Mouse (Mus musculus) 3T3-L1 (cell line): ENCODE measurements at regions not wholly inside any gene's neighbourhood (a gene's known extent, or its start where the extent isn't known, plus 50 kb on each side); places are given as distances from the start of the nearest gene placed in this dataset.

Experiments used
- DNase-seq: peaks from one replicate; pipeline ENCODE4 v3.0.0-alpha.2; 2015; ENCODE audit warnings: low read depth, low spot score

DNA sequence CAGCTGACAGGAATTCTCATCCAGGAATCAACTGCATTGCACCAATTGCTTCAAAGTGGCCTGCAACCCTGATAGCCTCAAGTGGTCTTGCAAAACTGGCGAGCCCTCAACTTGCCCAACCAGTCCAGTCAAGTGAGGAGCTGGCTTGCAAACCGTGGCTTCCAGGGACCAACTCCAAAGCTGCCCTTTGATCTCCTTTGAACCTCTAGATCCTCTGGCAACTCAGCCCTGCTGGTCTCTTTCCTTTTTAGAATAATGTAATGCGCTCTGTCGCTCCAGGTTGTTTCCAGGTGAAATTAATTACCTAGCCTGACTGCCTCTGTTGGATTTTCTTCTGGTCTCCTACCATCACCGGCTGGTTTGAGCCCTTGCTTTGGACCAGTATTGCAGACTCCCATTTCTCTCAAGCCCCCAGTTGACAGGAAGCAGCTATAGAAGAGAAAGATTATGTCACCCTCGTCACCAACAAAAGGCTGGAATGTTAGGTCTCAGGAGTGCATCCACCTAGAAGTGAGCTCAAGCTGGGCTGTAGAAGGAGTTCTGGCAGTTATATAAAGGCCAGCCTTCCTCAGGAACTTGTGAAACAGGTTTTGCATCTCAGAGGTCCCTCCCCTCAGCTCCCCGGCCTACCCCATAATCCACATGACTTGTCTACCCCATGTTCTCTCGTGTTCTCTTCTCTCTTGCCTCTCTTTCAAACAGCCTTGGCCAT lies 49.8 kb upstream of the Abcd3 start:
- no peak for DNase-seq
